15 mouse cellular contexts compared by ENCODE assay signal in genomic region chr4:140586478-140586877, GRCm38 (mm10).
A peak's percentile ranks its signal among the peaks of the same experiment; 100 is the strongest.
DNase-seq lines count a peak whose midpoint lies in the region; ATAC-seq and TF ChIP-seq lines count a peak whose summit lies in the region.
"Had no signal": no experiment of that assay in that cellular context is flagged by ENCODE, and none has a peak within 500 bp of the region (broad histone marks: within the 10 kb centered on the region; RNA-seq: fewer than 3 reads in every experiment).

No protein-coding gene starts in this region.

- H3K9me3 ChIP-seq in G1E (replicated peaks) = no peaks in the 10 kb centered on the region
- H3K9me3 ChIP-seq: forebrain, embryonic 12.5 days; limb, embryonic 12.5 days; neural tube, embryonic 15.5 days had no signal

- ATAC-seq in G1E (ENCODE audit: extremely low read depth, insufficient number of reproducible peaks, low FRiP score, poor library complexity, severe bottlenecking) = peak; percentile 15
- peak; percentile 48 for ATAC-seq in neutrophil, adult 5-6 weeks (ENCODE audit: extremely low read depth, insufficient number of reproducible peaks, low FRiP score, poor library complexity, severe bottlenecking)
- ATAC-seq: hindbrain, postnatal 0 days had no signal

- H3K4me1 ChIP-seq in G1E (ENCODE audit: insufficient read depth, low read depth, low read length) = peaks cover 79% of the 10 kb centered on the region
- H3K4me1 ChIP-seq: forebrain, embryonic 12.5 days; limb, embryonic 12.5 days had no signal

- peak; percentile 77 to 78 for DNase-seq in B cell, adult 2 months
- peak; percentile 84 for DNase-seq in G1E (ENCODE audit: low spot score)
- peak; percentile 75 for DNase-seq in thymus, postnatal 0 days (ENCODE audit: low spot score)
- DNase-seq in urinary bladder, adult 2 months (ENCODE audit: low spot score) = no peak
- no peak for DNase-seq in testis, postnatal 14 days (ENCODE audit: low spot score)
- no peak for DNase-seq in layer of hippocampus, adult 8-10 months (ENCODE audit: low spot score in 2 of 2)
- DNase-seq: adrenal gland, postnatal 36 days; heart, adult 11 months; kidney, adult 8-10 months; lung, embryonic 14.5 days had no signal

- H3K27me3 ChIP-seq in G1E (ENCODE audit: insufficient read depth, low read length) = no peaks in the 10 kb centered on the region
- H3K27me3 ChIP-seq: forebrain, embryonic 12.5 days; limb, embryonic 12.5 days; neural tube, embryonic 15.5 days had no signal

- no peak for TF ChIP-seq CTCF in G1E (IDR thresholded peaks at IDR 0.05; ENCODE audit: low read depth, low read length)

- peaks cover 50% of the 10 kb centered on the region for H3K36me3 ChIP-seq in G1E (replicated peaks)

- H3K4me3 ChIP-seq in G1E (ENCODE audit: low read depth, low read length) = peak overlapping the region; percentile 70; the same call in 1 of the 2 replicates
- H3K4me3 ChIP-seq: forebrain, embryonic 12.5 days; limb, embryonic 12.5 days; neural tube, embryonic 15.5 days had no signal

Comparison
In these comparisons a context has a peak if more than half of its experiments do, and no peak if none do; other contexts are left out.
1. DNase-seq: peak in B cell, adult 2 months (2 of 2), G1E (single experiment) and thymus, postnatal 0 days (single experiment); none in urinary bladder, adult 2 months (single experiment), testis, postnatal 14 days (single experiment) and layer of hippocampus, adult 8-10 months (0 of 2).